Mouse (Mus musculus) heart, embryonic 13.5 days (tissue): ENCODE data around the gene Vmn2r34. TPM values are rescaled to one million over a fixed set of nuclear protein-coding genes. Genes with fewer than 3 reads are reported as not detected.
"Not testable (repeated sequence)": the region's sequence is repeated elsewhere in the genome, so short reads cannot be mapped to it uniquely, and the experiment has no call there.

ENCODE experiments used
- ATAC-seq: fragments of 200-750 bp; cut with Nextera tagmentation; 2 replicates; pipeline ENCODE4 v1.8.0; 2017; ENCODE audit warnings: moderate TSS enrichment; ENCODE audit not compliant: insufficient number of reproducible peaks, low FRiP score, low TSS enrichment; ENCODE audit errors: extremely low read depth
- H3K27ac ChIP-seq: fragments of 300-500 bp; sonication (generic); replicated peaks from 2 replicates; pipeline ENCODE4 v1.5.1; 2015; ENCODE audit warnings: moderate library complexity, mild to moderate bottlenecking, inconsistent platforms
- H3K27me3 ChIP-seq: fragments of 300-500 bp; sonication (generic); replicated peaks from 2 replicates; pipeline ENCODE4 v1.6.1; 2015; ENCODE audit warnings: mild to moderate bottlenecking, inconsistent platforms
- H3K36me3 ChIP-seq: fragments of 300-500 bp; sonication (generic); 2 replicates; pipeline ENCODE4 v1.6.1; 2015; ENCODE audit warnings: mild to moderate bottlenecking, inconsistent platforms
- H3K4me1 ChIP-seq: fragments of 300-500 bp; sonication (generic); 2 replicates; pipeline ENCODE4 v1.6.1; 2015; ENCODE audit warnings: inconsistent platforms
- H3K4me2 ChIP-seq: fragments of 300-500 bp; sonication (generic); 2 replicates; pipeline ENCODE4 v1.6.1; 2015; ENCODE audit warnings: inconsistent platforms, mild to moderate bottlenecking, moderate library complexity
- H3K4me3 ChIP-seq: fragments of 300-500 bp; sonication (generic); 2 replicates; pipeline ENCODE4 v1.5.1; 2015; ENCODE audit warnings: moderate library complexity, mild to moderate bottlenecking, inconsistent platforms
- H3K9ac ChIP-seq: fragments of 300-500 bp; sonication (generic); 2 replicates; pipeline ENCODE4 v1.6.1; 2015; ENCODE audit warnings: inconsistent platforms, mild to moderate bottlenecking, moderate library complexity
- H3K9me3 ChIP-seq: fragments of 300-500 bp; sonication (generic); 2 replicates; pipeline ENCODE4 v1.6.1; 2016; ENCODE audit warnings: inconsistent platforms
- WGBS: fragments of 180-500 bp; shearing (Covaris S2); methylation state at CpG from one replicate; pipeline ENCODE4 v1.1.7; 2015; ENCODE audit warnings: mixed read lengths; 5-methylcytosine and 5-hydroxymethylcytosine counted together
- polyA plus RNA-seq: library from polyadenylated mRNA; unstranded; fragments of >200 nt; fragmentation: Nextera tagmentation; extraction: Ambion mirVana; gene quantifications from 2 replicates; pipeline ENCODE4 v1.2.1, GENCODE M21; 2015

Gene Vmn2r34
- polyA plus RNA-seq, result not detected in 2 replicates

GRCm38 (mm10) chr7:7689413-7689812, at the start of gene Vmn2r34:
Gene Vmn2r34, minus strand, starts transcription at chr7:7689513.
- not testable (repeated sequence) for H3K4me3 ChIP-seq, H3K4me2 ChIP-seq, H3K27me3 ChIP-seq, H3K9ac ChIP-seq, H3K4me1 ChIP-seq, ATAC-seq, H3K9me3 ChIP-seq, H3K27ac ChIP-seq, H3K36me3 ChIP-seq
- WGBS, result 63% methylated on average over 2 of the region's 2 CpGs

GRCm38 (mm10) chr7:7674032-7674431, 15.3 kb downstream of the Vmn2r34 start:
- not testable (repeated sequence) for H3K27ac ChIP-seq, H3K27me3 ChIP-seq, H3K4me1 ChIP-seq, H3K9me3 ChIP-seq, H3K36me3 ChIP-seq, H3K4me3 ChIP-seq, H3K4me2 ChIP-seq, H3K9ac ChIP-seq, ATAC-seq
- 80% methylated on average over 2 of the region's 2 CpGs for WGBS

Other genes starting within 250 kb of the Vmn2r34 start
- gene Vmn2r32, start 209.5 kb downstream of the Vmn2r34 start, polyA plus RNA-seq, result not detected in 2 replicates
- gene Vmn2r33, start 122.7 kb downstream of the Vmn2r34 start, polyA plus RNA-seq, result not detected in 2 replicates
- gene Vmn2r35, start 130.4 kb upstream of the Vmn2r34 start, polyA plus RNA-seq, result not detected in 2 replicates
- gene Vmn2r36, start 213.0 kb upstream of the Vmn2r34 start, polyA plus RNA-seq, result not detected in 2 replicates